Mouse (Mus musculus) hindbrain, embryonic 15.5 days (tissue): ENCODE data around the gene Pilra. TPM values are rescaled to one million over a fixed set of nuclear protein-coding genes. Genes with fewer than 3 reads are reported as not detected.
"Not testable (repeated sequence)": the region's sequence is repeated elsewhere in the genome, so short reads cannot be mapped to it uniquely, and the experiment has no call there.

Source experiments
- ATAC-seq: fragments of 200-750 bp; cut with Nextera tagmentation; 2 replicates; pipeline ENCODE4 v1.8.0; 2017; ENCODE audit warnings: low read depth, moderate number of reproducible peaks, moderate TSS enrichment; ENCODE audit not compliant: low FRiP score
- H3K27ac ChIP-seq: fragments of 300-500 bp; sonication (generic); replicated peaks from 2 replicates; pipeline ENCODE4 v1.5.1; 2015; ENCODE audit warnings: mild to moderate bottlenecking, inconsistent platforms
- H3K27me3 ChIP-seq: fragments of 300-500 bp; sonication (generic); 2 replicates; pipeline ENCODE4 v1.6.1; 2015; ENCODE audit warnings: control low read depth, inconsistent platforms
- H3K36me3 ChIP-seq: fragments of 300-500 bp; sonication (generic); 2 replicates; pipeline ENCODE4 v1.6.1; 2015; ENCODE audit warnings: control low read depth, inconsistent platforms
- H3K4me1 ChIP-seq: fragments of 300-500 bp; sonication (generic); replicated peaks from 2 replicates; pipeline ENCODE4 v1.6.1; 2015; ENCODE audit warnings: control low read depth, inconsistent platforms
- H3K4me2 ChIP-seq: fragments of 300-500 bp; sonication (generic); 2 replicates; pipeline ENCODE4 v1.6.1; 2015; ENCODE audit warnings: moderate library complexity, mild to moderate bottlenecking, inconsistent platforms
- H3K4me3 ChIP-seq: fragments of 300-500 bp; sonication (generic); 2 replicates; pipeline ENCODE4 v1.5.1; 2015; ENCODE audit warnings: mild to moderate bottlenecking, inconsistent platforms
- H3K9ac ChIP-seq: fragments of 300-500 bp; sonication (generic); 2 replicates; pipeline ENCODE4 v1.6.1; 2015; ENCODE audit warnings: inconsistent platforms
- H3K9me3 ChIP-seq: fragments of 300-500 bp; sonication (generic); 2 replicates; pipeline ENCODE4 v1.6.1; 2016; ENCODE audit warnings: control low read depth, inconsistent platforms
- WGBS: fragments of 180-500 bp; shearing (Covaris S2); methylation state at CpG from one replicate; pipeline ENCODE4 v1.1.7; 2015; 5-methylcytosine and 5-hydroxymethylcytosine counted together
- polyA plus RNA-seq: library from polyadenylated mRNA; unstranded; fragments of >200 nt; fragmentation: Nextera tagmentation; extraction: Ambion mirVana; gene quantifications from 2 replicates; pipeline ENCODE4 v1.2.1, GENCODE M21; 2015

The Pilra gene
- 0.21 and 0.43 TPM in 2 replicates for polyA plus RNA-seq

- not testable (repeated sequence) for H3K4me2 ChIP-seq, H3K9ac ChIP-seq, H3K4me1 ChIP-seq, H3K4me3 ChIP-seq, ATAC-seq, H3K27ac ChIP-seq, H3K36me3 ChIP-seq, H3K9me3 ChIP-seq, H3K27me3 ChIP-seq
- WGBS = 71% methylated on average over 2 of the region's 2 CpGs
These were observed at the start of gene Pilra for GRCm38 (mm10) chr5:137835966-137836520. Gene Pilra (minus strand): TSS chr5:137836281.

GRCm38 (mm10) chr5:137883345-137883744 lies 47.3 kb upstream of the Pilra start:
- Histone ChIP-seq H3K4me2 (no peak overlapping the region), H3K9me3 (no peaks in the 10 kb centered on the region), H3K27ac (no peak overlapping the region), H3K9ac (no peak overlapping the region), H3K36me3 (no peaks in the 10 kb centered on the region), H3K4me3 (no peak overlapping the region), H3K4me1 (no peaks in the 10 kb centered on the region), H3K27me3 (no peaks in the 10 kb centered on the region)
- 94% methylated on average over 3 of the region's 3 CpGs for WGBS
- no peak for ATAC-seq

- no peaks in the 10 kb centered on the region for H3K36me3 ChIP-seq
- no peak overlapping the region for H3K4me2 ChIP-seq
- no peak for ATAC-seq
- H3K4me3 ChIP-seq = no peak overlapping the region
- 81% methylated on average over 4 of the region's 4 CpGs for WGBS
- H3K27me3 ChIP-seq = no peaks in the 10 kb centered on the region
- H3K27ac ChIP-seq = no peak overlapping the region
- H3K4me1 ChIP-seq = no peaks in the 10 kb centered on the region
- H3K9ac ChIP-seq = no peak overlapping the region
- no peaks in the 10 kb centered on the region for H3K9me3 ChIP-seq
These were observed 46.8 kb upstream of the Pilra start for GRCm38 (mm10) chr5:137882922-137883321.

GRCm38 (mm10) chr5:137877860-137878259 lies 41.8 kb upstream of the Pilra start:
- Histone ChIP-seq H3K36me3 (no peaks in the 10 kb centered on the region), H3K4me3 (no peak overlapping the region), H3K4me2 (no peak overlapping the region), H3K4me1 (no peaks in the 10 kb centered on the region), H3K9ac (no peak overlapping the region), H3K9me3 (no peaks in the 10 kb centered on the region), H3K27ac (no peak overlapping the region), H3K27me3 (no peaks in the 10 kb centered on the region)
- ATAC-seq = no peak
- WGBS = 58% methylated on average over 2 of the region's 2 CpGs

- Histone ChIP-seq H3K27ac (no peak overlapping the region), H3K4me1 (no peaks in the 10 kb centered on the region), H3K4me2 (no peak overlapping the region), H3K27me3 (no peaks in the 10 kb centered on the region), H3K36me3 (no peaks in the 10 kb centered on the region), H3K4me3 (no peak overlapping the region), H3K9me3 (no peaks in the 10 kb centered on the region), H3K9ac (no peak overlapping the region)
- ATAC-seq = no peak
- 87% methylated on average over 2 of the region's 2 CpGs for WGBS
These were observed 39.0 kb upstream of the Pilra start for GRCm38 (mm10) chr5:137875054-137875453.

- not testable (repeated sequence) for H3K27ac ChIP-seq, H3K4me3 ChIP-seq, ATAC-seq, H3K36me3 ChIP-seq, H3K4me1 ChIP-seq, H3K9me3 ChIP-seq, H3K4me2 ChIP-seq, H3K27me3 ChIP-seq, H3K9ac ChIP-seq
- WGBS = 43% methylated on average over 1 of the region's 1 CpGs
These were observed 36.3 kb upstream of the Pilra start for GRCm38 (mm10) chr5:137872381-137872702.

GRCm38 (mm10) chr5:137871644-137872380 lies 35.7 kb upstream of the Pilra start, which contains the start of gene Pilrb2:
Gene Pilrb2 (minus strand): TSS chr5:137871815.
- H3K4me3 ChIP-seq, H3K9ac ChIP-seq, H3K9me3 ChIP-seq, H3K4me1 ChIP-seq, ATAC-seq, H3K4me2 ChIP-seq, H3K27ac ChIP-seq, H3K36me3 ChIP-seq, H3K27me3 ChIP-seq: not testable (repeated sequence)
- WGBS = 74% methylated on average over 3 of the region's 3 CpGs

- H3K4me1 ChIP-seq, H3K4me2 ChIP-seq, H3K27me3 ChIP-seq, H3K9ac ChIP-seq, H3K36me3 ChIP-seq, H3K9me3 ChIP-seq, ATAC-seq, H3K4me3 ChIP-seq, H3K27ac ChIP-seq: not testable (repeated sequence)
- 79% methylated on average over 2 of the region's 2 CpGs for WGBS
These were observed 32.5 kb upstream of the Pilra start for GRCm38 (mm10) chr5:137868600-137868999.

- 83% methylated on average over 1 of the region's 1 CpGs for WGBS
- not testable (repeated sequence) for H3K9me3 ChIP-seq, H3K27me3 ChIP-seq, H3K9ac ChIP-seq, H3K4me2 ChIP-seq, H3K4me3 ChIP-seq, H3K36me3 ChIP-seq, H3K27ac ChIP-seq, ATAC-seq, H3K4me1 ChIP-seq
These were observed 27.9 kb upstream of the Pilra start for GRCm38 (mm10) chr5:137864008-137864407.

GRCm38 (mm10) chr5:137857960-137858710 lies 22.1 kb upstream of the Pilra start, which contains the start of gene Pilrb1:
Gene Pilrb1 (minus strand): TSS chr5:137858106.
- not testable (repeated sequence) for H3K4me1 ChIP-seq, H3K4me2 ChIP-seq, H3K4me3 ChIP-seq, H3K36me3 ChIP-seq, H3K9me3 ChIP-seq, H3K27me3 ChIP-seq, H3K9ac ChIP-seq, ATAC-seq, H3K27ac ChIP-seq
- WGBS = 78% methylated on average over 2 of the region's 2 CpGs

GRCm38 (mm10) chr5:137856870-137857269 lies 20.8 kb upstream of the Pilra start:
- H3K4me1 ChIP-seq, ATAC-seq, H3K4me3 ChIP-seq, H3K36me3 ChIP-seq, H3K4me2 ChIP-seq, H3K9ac ChIP-seq, H3K27me3 ChIP-seq, H3K9me3 ChIP-seq, H3K27ac ChIP-seq: not testable (repeated sequence)
- 80% methylated on average over 5 of the region's 5 CpGs for WGBS

- H3K4me3 ChIP-seq, H3K36me3 ChIP-seq, ATAC-seq, H3K4me1 ChIP-seq, H3K9ac ChIP-seq, H3K27me3 ChIP-seq, H3K9me3 ChIP-seq, H3K4me2 ChIP-seq, H3K27ac ChIP-seq: not testable (repeated sequence)
- 88% methylated on average over 3 of the region's 3 CpGs for WGBS
These were observed 18.8 kb upstream of the Pilra start for GRCm38 (mm10) chr5:137854907-137855306.
